Mouse (Mus musculus): ENCODE measurements around the gene Kmt2e. TPM values are rescaled to one million over a fixed set of nuclear protein-coding genes. Genes with fewer than 3 reads are reported as not detected.
"Not testable (repeated sequence)": the region's sequence is repeated elsewhere in the genome, so short reads cannot be mapped to it uniquely, and the experiment has no call there.

The Kmt2e gene
- polyA plus RNA-seq, 1 experiment from 2014 or later = 51.9 TPM

GRCm38 (mm10) chr5:23439857-23440256 lies 5.6 kb downstream of the Kmt2e start:
- Histone ChIP-seq H3K4me1 (replicated peaks; ENCODE audit: control insufficient read depth, insufficient read depth) (no peaks in the 10 kb centered on the region), H3K36me3 (ENCODE audit: control insufficient read depth, insufficient read depth, low read length) (no peaks in the 10 kb centered on the region), H3K4me2 (replicated peaks; ENCODE audit: low read depth) (no peak overlapping the region), H3K4me3 (ENCODE audit: low read depth, low read length) (no peak overlapping the region), H3K9me3 (ENCODE audit: control insufficient read depth, low read length) (no peaks in the 10 kb centered on the region), H3K27ac (replicated peaks) (no peak overlapping the region), H3K9ac (ENCODE audit: low read length) (no peak overlapping the region), H3K27me3 (ENCODE audit: control insufficient read depth, insufficient read depth, low read length) (no peaks in the 10 kb centered on the region)
- WGBS = 73% methylated on average over 3 of the region's 3 CpGs
- no peak for ATAC-seq (ENCODE audit: low FRiP score, low TSS enrichment)
- TF ChIP-seq EP300 (optimal IDR thresholded peaks at IDR 0.05) (no peak), CTCF (IDR thresholded peaks at IDR 0.05; ENCODE audit: low read depth) (no peak)
- DNase-seq (ENCODE audit: low spot score) = no peak

DNA sequence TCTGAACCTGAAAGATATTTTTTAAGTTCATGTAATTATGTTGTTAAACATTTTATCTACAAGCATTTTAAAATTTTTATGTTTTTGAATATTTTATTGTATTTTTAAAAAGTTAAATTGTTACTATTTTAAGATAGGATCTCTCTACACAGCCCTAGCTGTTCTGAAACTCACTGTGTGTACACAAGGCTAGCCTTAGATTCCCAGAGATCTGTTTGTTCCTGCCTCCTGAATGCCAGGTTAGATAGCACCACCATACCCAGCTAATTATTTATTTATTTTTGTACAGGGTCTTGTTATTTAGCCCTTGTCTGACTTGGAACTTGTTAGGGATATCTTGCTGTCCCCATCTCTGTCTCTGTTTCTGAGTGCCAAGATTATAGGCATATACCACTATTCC lies 6.3 kb downstream of the Kmt2e start:
- peak; percentile 54; the same call in 1 of the 2 replicates for ATAC-seq (ENCODE audit: low FRiP score, low TSS enrichment)
- no peak for DNase-seq (ENCODE audit: low spot score)
- no peaks in the 10 kb centered on the region for H3K9me3 ChIP-seq (ENCODE audit: control insufficient read depth, low read length)
- H3K4me1 ChIP-seq (replicated peaks; ENCODE audit: control insufficient read depth, insufficient read depth) = no peaks in the 10 kb centered on the region
- H3K9ac ChIP-seq (ENCODE audit: low read length) = no peak overlapping the region
- H3K27me3 ChIP-seq (ENCODE audit: control insufficient read depth, insufficient read depth, low read length) = no peaks in the 10 kb centered on the region
- H3K36me3 ChIP-seq (ENCODE audit: control insufficient read depth, insufficient read depth, low read length) = no peaks in the 10 kb centered on the region
- H3K4me2 ChIP-seq (replicated peaks; ENCODE audit: low read depth) = no peak overlapping the region
- H3K4me3 ChIP-seq (ENCODE audit: low read depth, low read length) = no peak overlapping the region
- TF ChIP-seq CTCF (IDR thresholded peaks at IDR 0.05; ENCODE audit: low read depth) (no peak), EP300 (optimal IDR thresholded peaks at IDR 0.05) (no peak)
- no peak overlapping the region for H3K27ac ChIP-seq (replicated peaks)

GRCm38 (mm10) chr5:23441916-23442315 lies 7.7 kb downstream of the Kmt2e start:
- Histone ChIP-seq H3K36me3 (ENCODE audit: control insufficient read depth, insufficient read depth, low read length) (no peaks in the 10 kb centered on the region), H3K9ac (ENCODE audit: low read length) (no peak overlapping the region), H3K4me3 (ENCODE audit: low read depth, low read length) (no peak overlapping the region), H3K9me3 (ENCODE audit: control insufficient read depth, low read length) (no peaks in the 10 kb centered on the region), H3K4me2 (replicated peaks; ENCODE audit: low read depth) (no peak overlapping the region), H3K27me3 (ENCODE audit: control insufficient read depth, insufficient read depth, low read length) (no peaks in the 10 kb centered on the region), H3K27ac (replicated peaks) (no peak overlapping the region), H3K4me1 (replicated peaks; ENCODE audit: control insufficient read depth, insufficient read depth) (no peaks in the 10 kb centered on the region)
- WGBS = 88% methylated on average over 1 of the region's 1 CpGs
- TF ChIP-seq CTCF (IDR thresholded peaks at IDR 0.05; ENCODE audit: low read depth) (no peak), EP300 (optimal IDR thresholded peaks at IDR 0.05) (no peak)
- DNase-seq (ENCODE audit: low spot score) (no peak), ATAC-seq (ENCODE audit: low FRiP score, low TSS enrichment) (no peak)

DNA sequence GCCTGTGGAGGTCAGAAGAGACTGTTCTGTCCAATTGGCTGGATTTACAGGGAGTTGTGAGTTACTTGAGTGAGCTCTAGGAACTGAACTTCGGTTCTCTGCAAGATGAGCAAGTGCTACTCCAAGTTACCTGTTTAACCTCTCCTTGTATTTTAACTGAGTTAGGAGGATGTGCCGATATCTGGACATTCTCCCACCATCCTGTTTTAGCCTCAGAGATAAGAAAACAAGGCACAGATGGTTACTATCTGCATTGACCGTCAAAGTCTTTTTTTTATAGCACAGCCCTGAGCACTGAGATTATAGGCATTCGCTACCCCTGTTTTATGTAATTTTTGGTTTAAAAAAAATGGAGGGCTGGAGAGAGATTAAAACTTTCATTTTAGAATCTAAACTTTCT lies 10.2 kb downstream of the Kmt2e start:
- no peaks in the 10 kb centered on the region for H3K9me3 ChIP-seq (ENCODE audit: control insufficient read depth, low read length)
- 66% methylated on average over 4 of the region's 4 CpGs for WGBS
- DNase-seq (ENCODE audit: low spot score) = no peak
- TF ChIP-seq CTCF (IDR thresholded peaks at IDR 0.05; ENCODE audit: low read depth) (no peak), EP300 (optimal IDR thresholded peaks at IDR 0.05) (no peak)
- H3K9ac ChIP-seq (ENCODE audit: low read length) = no peak overlapping the region
- H3K27me3 ChIP-seq (ENCODE audit: control insufficient read depth, insufficient read depth, low read length) = no peaks in the 10 kb centered on the region
- H3K4me3 ChIP-seq (ENCODE audit: low read depth, low read length) = no peak overlapping the region
- H3K27ac ChIP-seq (replicated peaks) = no peak overlapping the region
- H3K4me1 ChIP-seq (replicated peaks; ENCODE audit: control insufficient read depth, insufficient read depth) = no peaks in the 10 kb centered on the region
- no peak for ATAC-seq (ENCODE audit: low FRiP score, low TSS enrichment)
- no peaks in the 10 kb centered on the region for H3K36me3 ChIP-seq (ENCODE audit: control insufficient read depth, insufficient read depth, low read length)
- no peak overlapping the region for H3K4me2 ChIP-seq (replicated peaks; ENCODE audit: low read depth)

DNA sequence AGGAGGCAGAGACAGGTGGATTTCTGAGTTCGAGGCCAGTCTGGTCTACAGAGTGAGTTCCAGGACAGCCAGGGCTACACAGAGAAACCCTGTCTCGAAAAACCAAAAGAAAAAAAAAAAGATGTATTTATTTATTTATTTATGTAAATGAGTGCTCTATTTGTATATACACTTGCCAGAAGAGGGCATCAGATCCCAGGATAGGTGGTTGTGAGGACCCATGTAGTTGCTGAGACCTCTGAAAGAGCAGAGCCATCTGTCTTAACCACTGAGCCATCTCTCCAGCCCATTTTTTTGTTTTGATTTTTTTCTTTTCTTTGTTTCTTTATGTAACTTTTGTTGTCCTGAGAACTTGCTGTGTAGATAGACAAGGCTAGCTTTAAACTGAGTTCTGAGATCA lies 19.3 kb downstream of the Kmt2e start:
- not testable (repeated sequence) for DNase-seq (ENCODE audit: low spot score); H3K4me3 ChIP-seq (ENCODE audit: low read depth, low read length); H3K9me3 ChIP-seq (ENCODE audit: control insufficient read depth, low read length); ATAC-seq (ENCODE audit: low FRiP score, low TSS enrichment); H3K4me1 ChIP-seq (replicated peaks; ENCODE audit: control insufficient read depth, insufficient read depth); H3K27ac ChIP-seq (replicated peaks); H3K9ac ChIP-seq (ENCODE audit: low read length); H3K4me2 ChIP-seq (replicated peaks; ENCODE audit: low read depth); H3K27me3 ChIP-seq (ENCODE audit: control insufficient read depth, insufficient read depth, low read length); H3K36me3 ChIP-seq (ENCODE audit: control insufficient read depth, insufficient read depth, low read length)
- WGBS = 91% methylated on average over 2 of the region's 2 CpGs
- peak; percentile 18; the same call in 1 of the 2 replicates for TF ChIP-seq CTCF (IDR thresholded peaks at IDR 0.05; ENCODE audit: low read depth)

GRCm38 (mm10) chr5:23461688-23462087 lies 27.4 kb downstream of the Kmt2e start:
- ATAC-seq (ENCODE audit: low FRiP score, low TSS enrichment) = no peak
- Histone ChIP-seq H3K4me2 (replicated peaks; ENCODE audit: low read depth) (no peak overlapping the region), H3K9me3 (ENCODE audit: control insufficient read depth, low read length) (no peaks in the 10 kb centered on the region), H3K27me3 (ENCODE audit: control insufficient read depth, insufficient read depth, low read length) (no peaks in the 10 kb centered on the region), H3K27ac (replicated peaks) (no peak overlapping the region), H3K9ac (ENCODE audit: low read length) (no peak overlapping the region), H3K4me1 (replicated peaks; ENCODE audit: control insufficient read depth, insufficient read depth) (no peaks in the 10 kb centered on the region), H3K4me3 (ENCODE audit: low read depth, low read length) (no peak overlapping the region), H3K36me3 (ENCODE audit: control insufficient read depth, insufficient read depth, low read length) (peaks cover 2% of the 10 kb centered on the region; the same call in 1 of the 2 replicates)
- no peak for TF ChIP-seq CTCF (IDR thresholded peaks at IDR 0.05; ENCODE audit: low read depth)
- no peak for TF ChIP-seq EP300 (optimal IDR thresholded peaks at IDR 0.05)
- no peak for DNase-seq (ENCODE audit: low spot score)
- 25% methylated on average over 2 of the region's 2 CpGs for WGBS
